Mouse (Mus musculus) limb, embryonic 14.5 days (tissue): Measurements from ENCODE around the gene Fgf23. TPM values are rescaled to one million over a fixed set of nuclear protein-coding genes. Genes with fewer than 3 reads are reported as not detected.

ENCODE experiments used
- ATAC-seq: fragments of 200-750 bp; cut with Nextera tagmentation; 2 replicates; pipeline ENCODE4 v1.8.0; 2017; ENCODE audit warnings: low read depth, moderate number of reproducible peaks, moderate TSS enrichment; ENCODE audit not compliant: low FRiP score
- DNase-seq: peaks from one replicate; pipeline ENCODE4 v3.0.0-alpha.2; 2015; ENCODE audit warnings: low spot score
- H3K27ac ChIP-seq: fragments of 300-500 bp; sonication (generic); replicated peaks from 2 replicates; pipeline ENCODE4 v1.5.1; 2014; ENCODE audit warnings: low read depth, mild to moderate bottlenecking, low read length, moderate library complexity, mixed read lengths
- H3K27me3 ChIP-seq: fragments of 300-500 bp; sonication (generic); 2 replicates; pipeline ENCODE4 v1.6.1; 2014; ENCODE audit warnings: low read length, mixed read lengths; ENCODE audit not compliant: control insufficient read depth, insufficient read depth
- H3K36me3 ChIP-seq: fragments of 300-500 bp; sonication (generic); 2 replicates; pipeline ENCODE4 v1.6.1; 2014; ENCODE audit warnings: mild to moderate bottlenecking, low read length, moderate library complexity, mixed read lengths; ENCODE audit not compliant: control insufficient read depth, insufficient read depth
- H3K4me1 ChIP-seq: fragments of 300-500 bp; sonication (generic); 2 replicates; pipeline ENCODE4 v1.6.1; 2014; ENCODE audit warnings: antibody characterized with exemption, low read length, mixed read lengths; ENCODE audit not compliant: control insufficient read depth, insufficient read depth
- H3K4me2 ChIP-seq: fragments of 300-500 bp; sonication (generic); replicated peaks from 2 replicates; pipeline ENCODE4 v1.6.1; 2014; ENCODE audit warnings: low read depth, mild to moderate bottlenecking, low read length, moderate library complexity; ENCODE audit not compliant: severe bottlenecking
- H3K4me3 ChIP-seq: fragments of 300-500 bp; sonication (generic); replicated peaks from 2 replicates; pipeline ENCODE4 v1.5.1; 2014; ENCODE audit warnings: low read length
- H3K9ac ChIP-seq: fragments of 300-500 bp; sonication (generic); 2 replicates; pipeline ENCODE4 v1.6.1; 2014; ENCODE audit warnings: mild to moderate bottlenecking, low read depth, low read length, moderate library complexity; ENCODE audit not compliant: severe bottlenecking
- H3K9me3 ChIP-seq: fragments of 300-500 bp; sonication (generic); 2 replicates; pipeline ENCODE4 v1.6.1; 2016; ENCODE audit warnings: low read length; ENCODE audit not compliant: control insufficient read depth
- POLR2A ChIP-seq: fragments of 200-500 bp; IDR thresholded peaks from 2 replicates; pipeline ENCODE4 v1.8.0; 2012; ENCODE audit warnings: inconsistent platforms, mild to moderate bottlenecking, moderate library complexity, borderline replicate concordance; ENCODE audit not compliant: insufficient read depth, insufficient read length; ENCODE audit errors: extremely low read depth
- WGBS: fragments of 180-500 bp; shearing (Covaris S2); extraction: QIAGEN DNeasy Blood & Tissue Kit; methylation state at CpG from one replicate; pipeline ENCODE4 v1.1.7; 2014; 5-methylcytosine and 5-hydroxymethylcytosine counted together
- polyA plus RNA-seq, 2 experiments: library from polyadenylated mRNA; depleted of rRNA in 1 of 2; stranded (reverse) in 1 of 2; unstranded in 1 of 2; fragments of >200 nt; fragmentation: Nextera tagmentation in 1 of 2; extraction: Ambion mirVana in 1 of 2; gene quantifications; 2 replicates each; pipeline versions ENCODE4 v1.2.1 to v1.2.3; 2012 to 2014

The Fgf23 gene
- polyA plus RNA-seq, 2 experiments: 0.24 TPM; not detected in 1

DNA sequence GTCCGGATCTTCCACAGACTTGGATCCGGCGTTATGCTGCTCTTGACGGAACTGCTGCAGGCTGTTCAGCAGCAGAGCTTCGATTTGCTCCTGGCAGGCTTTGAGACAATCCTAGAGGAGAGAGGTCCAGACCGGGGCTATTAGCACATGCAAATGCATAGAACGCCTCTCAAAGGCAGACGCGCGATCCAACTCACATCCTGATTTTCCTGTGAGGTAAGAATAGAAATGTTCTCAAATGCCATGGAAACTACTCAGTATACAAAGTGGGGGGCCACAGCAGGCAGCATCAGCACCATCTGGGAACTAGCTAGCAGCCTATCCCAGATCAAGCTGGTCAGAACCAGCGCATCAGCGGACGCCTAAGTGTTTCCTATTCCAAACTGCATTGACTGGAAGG, 57.7 kb downstream of the Fgf23 start:
- Histone ChIP-seq H3K4me3 (no peak overlapping the region), H3K9me3 (no peaks in the 10 kb centered on the region), H3K9ac (no peak overlapping the region), H3K27ac (no peak overlapping the region), H3K4me1 (no peaks in the 10 kb centered on the region), H3K4me2 (no peak overlapping the region), H3K36me3 (peaks cover 93% of the 10 kb centered on the region), H3K27me3 (no peaks in the 10 kb centered on the region)
- no peak for TF ChIP-seq POLR2A
- 80% methylated on average over 13 of the region's 13 CpGs for WGBS
- no peak for ATAC-seq
- DNase-seq: no peak

Other genes starting within 250 kb of the Fgf23 start
- 84.8 and 87.7 TPM in 2 replicates for gene Ndufa9, start 223.8 kb upstream of the Fgf23 start, polyA plus RNA-seq (2012; rRNA removed)
- 177 and 186 TPM in 2 replicates for gene Ndufa9, start 223.8 kb upstream of the Fgf23 start, polyA plus RNA-seq (2014; fragmentation: Nextera tagmentation; extraction: Ambion mirVana)
- gene Akap3, start 219.8 kb upstream of the Fgf23 start, polyA plus RNA-seq (2012; rRNA removed): 0.04 and 0.05 TPM in 2 replicates
- not detected in 2 replicates for gene Akap3, start 219.8 kb upstream of the Fgf23 start, polyA plus RNA-seq (2014; fragmentation: Nextera tagmentation; extraction: Ambion mirVana)
- 0.03 and 0.08 TPM in 2 replicates for gene Dyrk4, start 151.1 kb upstream of the Fgf23 start, polyA plus RNA-seq (2012; rRNA removed)
- not detected in 2 replicates for gene Dyrk4, start 151.1 kb upstream of the Fgf23 start, polyA plus RNA-seq (2014; fragmentation: Nextera tagmentation; extraction: Ambion mirVana)
- 46.3 and 55.8 TPM in 2 replicates for gene Rad51ap1, start 133.3 kb upstream of the Fgf23 start, polyA plus RNA-seq (2012; rRNA removed)
- 50.6 and 52.7 TPM in 2 replicates for gene Rad51ap1, start 133.3 kb upstream of the Fgf23 start, polyA plus RNA-seq (2014; fragmentation: Nextera tagmentation; extraction: Ambion mirVana)
- 11.1 and 12.2 TPM in 2 replicates for gene D6Wsu163e, start 132.9 kb upstream of the Fgf23 start, polyA plus RNA-seq (2012; rRNA removed)
- gene D6Wsu163e, start 132.9 kb upstream of the Fgf23 start, polyA plus RNA-seq (2014; fragmentation: Nextera tagmentation; extraction: Ambion mirVana): 12.4 and 16.6 TPM in 2 replicates
- 2.8 and 2.9 TPM in 2 replicates for gene Fgf6, start 57.3 kb upstream of the Fgf23 start, polyA plus RNA-seq (2012; rRNA removed)
- 2.3 and 2.5 TPM in 2 replicates for gene Fgf6, start 57.3 kb upstream of the Fgf23 start, polyA plus RNA-seq (2014; fragmentation: Nextera tagmentation; extraction: Ambion mirVana)
- gene Tigar, start 36.7 kb downstream of the Fgf23 start, polyA plus RNA-seq (2012; rRNA removed): 3.4 and 4.1 TPM in 2 replicates
- gene Tigar, start 36.7 kb downstream of the Fgf23 start, polyA plus RNA-seq (2014; fragmentation: Nextera tagmentation; extraction: Ambion mirVana): 3.2 and 3.3 TPM in 2 replicates
- gene Ccnd2, start 79.3 kb downstream of the Fgf23 start, polyA plus RNA-seq (2012; rRNA removed): 143 and 170 TPM in 2 replicates
- gene Ccnd2, start 79.3 kb downstream of the Fgf23 start, polyA plus RNA-seq (2014; fragmentation: Nextera tagmentation; extraction: Ambion mirVana): 1,147 and 1,270 TPM in 2 replicates